Mouse (Mus musculus) midbrain, embryonic 10.5 days (tissue): Measurements from ENCODE around the gene Sec14l5. TPM values are rescaled to one million over a fixed set of nuclear protein-coding genes. Genes with fewer than 3 reads are reported as not detected.

Experiments
- DNase-seq: peaks from one replicate; pipeline ENCODE4 v3.0.0-alpha.2; 2017; ENCODE audit warnings: low spot score
- H3K27ac ChIP-seq: fragments of 300-500 bp; sonication (generic); replicated peaks from 2 replicates; pipeline ENCODE4 v1.5.1; 2016; ENCODE audit warnings: mild to moderate bottlenecking
- H3K27me3 ChIP-seq: fragments of 300-500 bp; sonication (generic); 2 replicates; pipeline ENCODE4 v1.6.1; 2016; ENCODE audit warnings: low read depth, mild to moderate bottlenecking; ENCODE audit not compliant: poor library complexity, severe bottlenecking
- H3K36me3 ChIP-seq: fragments of 300-500 bp; sonication (generic); 2 replicates; pipeline ENCODE4 v1.6.1; 2016; ENCODE audit warnings: mild to moderate bottlenecking, moderate library complexity
- H3K4me1 ChIP-seq: fragments of 300-500 bp; sonication (generic); 2 replicates; pipeline ENCODE4 v1.6.1; 2016
- H3K4me3 ChIP-seq: fragments of 300-500 bp; sonication (generic); 2 replicates; pipeline ENCODE4 v1.5.1; 2016; ENCODE audit warnings: mild to moderate bottlenecking, moderate library complexity
- H3K9me3 ChIP-seq: fragments of 300-500 bp; sonication (generic); replicated peaks from 2 replicates; pipeline ENCODE4 v1.6.1; 2016; ENCODE audit warnings: mild to moderate bottlenecking
- WGBS: fragments of 180-500 bp; shearing (Covaris S2); methylation state at CpG from one replicate; pipeline ENCODE4 v1.1.7; 2016; 5-methylcytosine and 5-hydroxymethylcytosine counted together
- polyA plus RNA-seq: library from polyadenylated mRNA; unstranded; fragments of >200 nt; fragmentation: Nextera tagmentation; extraction: Ambion mirVana; gene quantifications from 2 replicates; pipeline ENCODE4 v1.2.1, GENCODE M21; 2016

Sec14l5 gene
- polyA plus RNA-seq, 1 experiment from 2014 or later = 0.14 TPM

DNA sequence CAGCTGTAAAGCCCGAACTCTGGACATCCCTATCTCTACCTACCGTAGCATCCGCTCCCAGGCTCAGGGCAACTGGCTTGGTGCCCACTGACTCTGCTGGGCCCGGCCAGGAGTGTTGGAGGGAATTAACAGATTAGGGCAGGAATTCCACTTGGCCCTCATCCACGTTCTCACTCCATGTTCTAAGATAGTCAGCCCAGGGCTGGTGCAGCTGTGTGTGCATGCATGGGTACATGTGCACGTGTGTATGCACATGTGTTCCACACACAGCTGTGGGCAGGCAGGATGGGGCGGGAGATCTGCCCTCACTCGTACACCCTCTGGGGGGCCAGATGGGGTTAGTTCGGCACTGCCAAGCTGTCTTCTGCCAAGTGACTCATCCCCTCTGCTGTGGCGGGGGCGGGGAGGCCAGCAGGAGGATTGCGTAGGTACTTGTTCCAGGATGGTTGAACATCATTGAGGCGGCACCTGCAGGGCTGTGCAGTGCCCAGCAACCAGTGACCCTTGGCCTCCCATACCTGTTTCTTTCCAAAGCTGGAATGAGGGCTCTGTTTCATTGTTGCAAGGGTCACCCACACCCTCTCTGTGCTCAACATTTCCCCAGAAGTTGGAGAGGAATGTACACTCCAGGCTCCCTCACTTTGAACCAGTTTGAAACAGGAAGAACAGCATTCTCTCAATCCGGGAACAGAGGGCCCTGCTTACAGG is 12.1 kb upstream of the Sec14l5 start:
- H3K27me3 ChIP-seq = peaks cover 59% of the 10 kb centered on the region
- H3K9me3 ChIP-seq = no peaks in the 10 kb centered on the region
- H3K4me3 ChIP-seq = no peak overlapping the region
- DNase-seq = no peak
- H3K36me3 ChIP-seq = no peaks in the 10 kb centered on the region
- whole genome bisulfite sequencing = 83% methylated on average over 14 of the region's 14 CpGs
- H3K27ac ChIP-seq = no peak overlapping the region
- peaks cover 29% of the 10 kb centered on the region for H3K4me1 ChIP-seq

DNA sequence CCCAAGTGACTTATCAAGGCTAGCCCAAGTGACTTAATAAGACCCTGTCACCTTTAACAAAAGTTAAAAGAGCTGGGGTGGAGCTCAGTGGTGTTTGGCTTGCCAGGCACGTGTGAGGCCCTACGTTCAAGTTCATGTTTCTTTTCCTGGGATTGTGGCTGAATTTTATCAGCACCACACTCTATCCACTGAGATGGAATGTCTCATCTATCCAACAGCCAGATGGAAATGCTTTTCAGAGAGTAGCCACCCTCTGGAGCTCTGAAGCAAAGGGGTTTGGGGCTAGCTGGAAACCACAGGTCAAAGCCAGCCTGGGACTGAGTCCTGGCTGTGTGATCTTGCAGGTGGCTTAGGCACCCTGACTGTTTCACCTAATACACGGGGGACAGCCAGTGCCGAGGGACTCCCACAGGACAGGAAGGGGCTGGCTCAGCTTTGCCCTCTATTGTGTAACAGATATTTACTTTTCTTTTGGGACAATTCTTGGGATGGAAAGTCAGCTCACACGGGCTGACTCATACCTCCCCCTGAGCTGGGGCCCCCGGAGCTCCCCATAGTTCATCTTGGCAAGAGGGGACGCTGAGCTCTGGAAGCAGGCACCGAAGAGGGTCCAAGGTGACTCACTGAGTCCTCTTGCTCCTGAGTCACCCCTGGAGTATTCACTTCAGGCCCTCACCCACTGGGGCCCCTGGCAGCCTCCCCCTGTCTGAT is 11.2 kb upstream of the Sec14l5 start:
- WGBS = 82% methylated on average over 8 of the region's 8 CpGs
- no peaks in the 10 kb centered on the region for H3K9me3 ChIP-seq
- peaks cover 29% of the 10 kb centered on the region for H3K4me1 ChIP-seq
- H3K36me3 ChIP-seq = no peaks in the 10 kb centered on the region
- no peak overlapping the region for H3K4me3 ChIP-seq
- no peak for DNase-seq
- peaks cover 50% of the 10 kb centered on the region for H3K27me3 ChIP-seq
- no peak overlapping the region for H3K27ac ChIP-seq

DNA sequence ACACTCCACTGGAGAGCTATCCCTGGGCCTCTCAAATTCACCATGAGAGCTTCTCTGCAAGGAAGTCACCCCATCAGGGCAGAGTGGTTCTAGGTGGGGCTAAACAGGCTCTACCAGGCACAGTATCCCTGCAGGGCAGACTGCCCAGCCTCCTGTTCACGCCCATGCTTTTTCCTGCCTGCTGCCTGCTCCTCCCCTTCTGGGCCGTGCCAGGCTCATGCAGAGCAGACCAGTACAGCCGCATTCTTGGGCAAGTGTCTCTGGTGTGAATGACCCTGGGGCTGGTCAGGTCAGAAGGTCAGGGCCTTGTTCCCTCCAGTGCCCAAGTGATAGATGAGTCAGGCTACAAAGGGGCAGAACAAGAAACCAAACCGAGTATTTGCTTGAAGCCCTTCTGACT is 10.4 kb upstream of the Sec14l5 start:
- H3K27ac ChIP-seq = no peak overlapping the region
- H3K36me3 ChIP-seq = no peaks in the 10 kb centered on the region
- H3K27me3 ChIP-seq = peaks cover 45% of the 10 kb centered on the region
- no peak for DNase-seq
- H3K4me1 ChIP-seq = peaks cover 29% of the 10 kb centered on the region
- whole genome bisulfite sequencing = 16% methylated on average over 4 of the region's 4 CpGs
- no peaks in the 10 kb centered on the region for H3K9me3 ChIP-seq
- no peak overlapping the region for H3K4me3 ChIP-seq

DNA sequence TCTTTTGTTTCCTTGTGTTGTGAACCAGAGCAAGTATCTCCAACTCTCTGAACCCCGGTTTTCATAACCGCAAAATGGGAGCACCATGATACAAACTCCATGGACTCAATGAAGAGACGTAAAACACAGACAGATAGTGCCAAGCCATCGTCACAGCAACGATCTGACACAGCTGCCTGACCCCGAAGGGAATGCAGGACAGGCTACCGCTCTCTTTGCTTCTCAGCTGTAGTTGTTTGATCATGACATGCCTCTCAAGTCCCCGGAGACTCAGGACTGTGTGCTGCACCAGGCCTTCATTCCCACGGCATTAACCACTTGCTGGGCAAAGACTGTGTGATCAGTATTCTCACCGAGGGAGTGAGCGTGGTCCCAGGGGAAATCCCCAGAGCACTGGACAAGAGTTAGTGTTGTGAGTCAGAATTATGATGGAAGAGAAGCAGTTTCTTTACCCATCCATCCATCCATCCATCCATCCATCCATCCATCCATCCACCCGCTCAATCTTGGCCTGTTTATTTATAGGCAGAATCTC is 9.8 kb upstream of the Sec14l5 start:
- Histone ChIP-seq H3K27me3 (peaks cover 39% of the 10 kb centered on the region), H3K9me3 (no peaks in the 10 kb centered on the region), H3K36me3 (no peaks in the 10 kb centered on the region), H3K27ac (no peak overlapping the region), H3K4me3 (no peak overlapping the region), H3K4me1 (peaks cover 23% of the 10 kb centered on the region)
- no peak for DNase-seq
- 72% methylated on average over 12 of the region's 12 CpGs for WGBS

DNA sequence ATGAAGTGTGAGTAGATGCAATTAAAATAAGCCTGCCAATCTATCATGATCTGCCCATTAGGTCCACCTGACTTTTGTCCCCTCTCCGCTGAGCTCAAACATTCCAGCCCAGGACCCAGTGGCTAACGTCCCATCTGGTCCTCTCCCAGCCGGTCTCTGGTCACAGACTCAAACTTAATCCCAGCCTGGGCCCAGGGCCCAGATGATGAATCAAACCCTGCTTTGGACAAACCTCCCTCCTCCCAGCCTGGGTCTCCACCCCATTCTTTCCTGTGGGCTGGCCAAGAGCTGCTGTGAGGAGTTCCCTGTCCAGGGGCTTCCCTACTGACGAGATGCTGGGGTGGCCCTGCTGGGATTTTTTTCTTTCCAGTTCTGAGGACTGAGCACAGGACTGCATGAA is 7.2 kb upstream of the Sec14l5 start:
- no peak for DNase-seq
- H3K4me1 ChIP-seq = peaks cover 17% of the 10 kb centered on the region
- peaks cover 13% of the 10 kb centered on the region for H3K27me3 ChIP-seq
- no peak overlapping the region for H3K4me3 ChIP-seq
- 48% methylated on average over 4 of the region's 4 CpGs for WGBS
- no peaks in the 10 kb centered on the region for H3K36me3 ChIP-seq
- H3K9me3 ChIP-seq = no peaks in the 10 kb centered on the region
- no peak overlapping the region for H3K27ac ChIP-seq

DNA sequence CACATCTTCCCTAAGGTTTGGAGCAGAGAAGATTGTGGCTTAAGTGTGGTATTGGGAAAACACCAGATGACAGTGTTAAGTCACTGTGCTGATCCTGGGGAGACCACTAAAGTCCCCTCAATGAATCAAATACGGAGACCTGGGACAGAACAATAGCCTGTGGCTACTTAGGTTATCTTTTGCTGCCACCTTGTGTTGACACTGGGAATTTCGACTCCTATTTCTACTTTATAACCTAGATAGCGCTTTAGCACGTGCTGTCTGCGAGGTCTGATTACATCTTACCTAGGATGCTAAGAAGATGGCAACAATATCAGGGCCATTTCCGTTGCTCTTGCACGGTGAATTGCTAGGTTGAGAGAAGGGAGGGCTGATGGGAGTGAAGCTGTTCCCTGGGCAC is 1.3 kb upstream of the Sec14l5 start:
- H3K9me3 ChIP-seq = no peaks in the 10 kb centered on the region
- peaks cover 18% of the 10 kb centered on the region for H3K4me1 ChIP-seq
- peak; percentile 72 for DNase-seq
- no peak overlapping the region for H3K4me3 ChIP-seq
- WGBS = 0% methylated on average over 7 of the region's 7 CpGs
- H3K27me3 ChIP-seq = peaks cover 40% of the 10 kb centered on the region
- no peaks in the 10 kb centered on the region for H3K36me3 ChIP-seq
- H3K27ac ChIP-seq = no peak overlapping the region; the same call in 1 of the 2 replicates

DNA sequence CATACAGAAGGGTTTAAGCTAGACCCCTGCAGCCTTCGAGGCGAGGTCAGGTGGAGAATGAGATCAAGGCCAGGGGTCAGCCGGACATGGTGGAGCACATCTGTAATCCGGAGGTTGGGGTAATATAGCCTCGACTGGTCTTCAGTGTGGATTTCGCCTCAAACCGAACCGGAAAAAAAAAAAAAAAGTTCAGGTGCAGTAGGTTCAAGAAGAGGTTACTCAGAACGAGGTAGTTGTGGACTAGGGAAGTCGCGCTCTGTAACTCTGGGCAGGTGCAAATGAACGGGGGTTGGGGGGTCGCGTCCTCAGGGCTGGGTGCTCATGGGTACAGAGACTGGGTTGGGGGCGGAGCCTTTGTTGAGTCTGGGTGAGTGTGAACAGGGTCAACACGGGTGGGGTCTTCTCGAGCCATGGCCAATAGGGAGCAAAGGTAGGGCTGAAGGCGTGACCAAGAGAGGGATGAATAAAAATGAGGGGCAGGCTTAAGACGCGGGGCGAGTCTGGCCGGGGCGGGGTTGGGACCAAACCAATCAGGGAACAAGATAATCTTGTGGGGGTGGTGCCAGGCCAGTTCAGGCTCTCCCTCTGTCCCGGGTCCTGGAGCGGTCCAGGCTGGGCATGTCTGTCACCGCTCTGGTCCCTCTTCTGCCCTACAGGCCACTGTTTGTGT is 407 bp upstream of the Sec14l5 start:
- H3K36me3 ChIP-seq = no peaks in the 10 kb centered on the region
- 2% methylated on average over 26 of the region's 26 CpGs for WGBS

DNA sequence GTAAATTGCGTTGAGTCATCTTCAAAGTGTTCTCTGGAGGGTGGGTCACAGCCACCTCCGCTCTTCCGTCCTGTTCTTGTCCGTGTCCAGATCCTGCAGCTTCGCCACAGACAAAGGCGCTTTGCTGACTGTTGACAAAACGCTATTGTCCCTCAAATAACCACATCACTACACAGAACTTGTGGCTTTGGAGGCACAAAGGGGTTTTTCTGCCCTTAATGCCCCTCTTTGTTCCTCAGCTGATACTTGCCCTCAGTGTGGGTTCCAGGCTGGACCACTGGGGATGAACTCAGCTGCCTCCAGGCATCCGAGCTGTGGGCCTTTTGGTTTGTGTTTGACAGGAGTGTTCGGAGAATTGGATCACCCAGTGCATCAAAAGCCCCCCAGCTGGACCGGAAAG is 3.6 kb downstream of the Sec14l5 start:
- 65% methylated on average over 10 of the region's 10 CpGs for WGBS
- Histone ChIP-seq H3K27ac (no peak overlapping the region), H3K27me3 (peaks cover 36% of the 10 kb centered on the region), H3K4me1 (peaks cover 36% of the 10 kb centered on the region), H3K36me3 (no peaks in the 10 kb centered on the region), H3K9me3 (no peaks in the 10 kb centered on the region), H3K4me3 (no peak overlapping the region)
- no peak for DNase-seq

More for the DNA sequence above, 407 bp upstream of the Sec14l5 start:
- Histone ChIP-seq H3K4me3 (peak overlapping the region; percentile 55), H3K27me3 (peaks cover 37% of the 10 kb centered on the region), H3K9me3 (no peaks in the 10 kb centered on the region), H3K4me1 (peaks cover 19% of the 10 kb centered on the region), H3K27ac (peak overlapping the region; percentile 28)
- DNase-seq = peak; percentile 88

DNA sequence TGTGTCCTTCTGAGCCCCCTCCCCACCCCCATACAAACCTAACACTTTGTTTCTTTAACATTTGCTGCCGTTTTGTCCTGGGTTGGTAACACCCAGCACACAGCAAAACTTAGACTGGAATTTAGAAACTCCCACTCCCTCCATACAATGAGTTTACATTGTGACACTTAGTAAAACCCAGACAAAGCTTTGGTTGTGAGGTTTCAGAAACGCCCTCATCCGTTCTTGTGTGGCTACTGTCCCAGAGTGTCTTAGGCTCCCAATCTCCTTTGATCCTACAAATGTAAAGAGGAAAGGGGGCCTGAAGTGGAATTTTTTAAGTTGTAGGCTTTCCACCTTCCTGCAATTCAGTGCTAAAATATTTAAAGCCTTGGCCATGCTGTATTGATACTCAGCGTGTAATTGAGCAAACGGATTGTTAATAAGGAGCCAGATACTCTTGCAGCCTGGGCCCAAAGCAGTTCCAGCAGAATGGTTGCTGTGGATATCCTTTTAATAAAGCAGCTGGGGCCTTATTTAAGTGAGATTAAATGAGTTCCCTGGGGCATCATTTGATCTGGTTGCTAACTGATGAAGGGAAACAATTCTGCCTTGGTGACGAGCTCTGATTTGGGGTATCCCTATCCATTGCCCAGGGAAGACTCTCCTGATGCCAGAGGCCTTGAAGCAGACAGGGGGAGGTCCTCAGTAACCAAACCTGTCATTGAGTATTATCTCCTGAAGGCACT is 6.6 kb downstream of the Sec14l5 start:
- Histone ChIP-seq H3K36me3 (no peaks in the 10 kb centered on the region), H3K4me3 (no peak overlapping the region), H3K4me1 (peaks cover 20% of the 10 kb centered on the region), H3K27ac (peak overlapping the region; percentile 57), H3K27me3 (peaks cover 9% of the 10 kb centered on the region), H3K9me3 (no peaks in the 10 kb centered on the region)
- no peak for DNase-seq
- 44% methylated on average over 6 of the region's 6 CpGs for WGBS

DNA sequence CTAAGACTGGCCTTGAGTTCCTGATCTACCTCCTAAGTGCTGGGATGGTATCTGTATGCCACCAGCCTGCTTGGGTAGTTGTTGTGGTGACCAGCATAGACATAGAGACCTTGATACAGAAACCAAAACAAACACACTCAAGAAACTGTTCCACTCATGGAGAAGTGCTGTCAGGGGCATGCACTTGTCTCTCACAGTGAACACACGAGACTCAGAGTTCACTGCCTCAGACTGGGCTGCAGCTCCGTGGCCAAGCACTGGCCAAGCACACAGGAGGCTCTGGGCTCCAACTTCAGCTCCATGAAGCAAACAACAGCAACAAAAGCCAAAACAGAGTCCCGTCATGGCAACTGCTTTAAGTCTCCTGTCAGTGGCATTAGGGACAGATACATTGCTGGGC is 8.1 kb downstream of the Sec14l5 start:
- 68% methylated on average over 3 of the region's 3 CpGs for WGBS

DNA sequence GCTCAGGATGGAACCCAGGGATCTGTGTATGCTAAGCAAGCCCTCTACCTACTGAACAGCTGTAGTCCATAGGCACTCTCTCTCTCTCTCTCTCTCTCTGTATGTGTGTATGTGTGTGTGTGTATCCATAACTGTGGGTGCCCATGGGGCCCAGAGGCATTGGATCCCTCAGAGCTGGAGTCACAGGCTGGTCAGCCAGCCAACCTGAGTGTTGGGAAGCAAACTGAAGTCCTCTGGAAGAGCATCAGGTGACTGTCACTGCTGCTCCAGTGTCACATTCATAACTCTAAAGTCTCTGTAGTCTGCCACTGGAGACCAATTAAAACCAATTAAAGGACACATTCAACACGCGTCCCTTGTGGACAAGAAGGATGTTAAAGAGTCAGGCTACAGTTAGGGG is 9.6 kb downstream of the Sec14l5 start:
- no peak for DNase-seq
- peaks cover 20% of the 10 kb centered on the region for H3K4me1 ChIP-seq
- WGBS = 66% methylated on average over 2 of the region's 2 CpGs

More for the DNA sequence above, 8.1 kb downstream of the Sec14l5 start:
- H3K4me3 ChIP-seq = no peak overlapping the region
- no peak for DNase-seq
- H3K36me3 ChIP-seq = no peaks in the 10 kb centered on the region
- H3K27ac ChIP-seq = no peak overlapping the region
- no peaks in the 10 kb centered on the region; the same call in 1 of the 2 replicates for H3K27me3 ChIP-seq
- no peaks in the 10 kb centered on the region for H3K9me3 ChIP-seq
- peaks cover 20% of the 10 kb centered on the region for H3K4me1 ChIP-seq

DNA sequence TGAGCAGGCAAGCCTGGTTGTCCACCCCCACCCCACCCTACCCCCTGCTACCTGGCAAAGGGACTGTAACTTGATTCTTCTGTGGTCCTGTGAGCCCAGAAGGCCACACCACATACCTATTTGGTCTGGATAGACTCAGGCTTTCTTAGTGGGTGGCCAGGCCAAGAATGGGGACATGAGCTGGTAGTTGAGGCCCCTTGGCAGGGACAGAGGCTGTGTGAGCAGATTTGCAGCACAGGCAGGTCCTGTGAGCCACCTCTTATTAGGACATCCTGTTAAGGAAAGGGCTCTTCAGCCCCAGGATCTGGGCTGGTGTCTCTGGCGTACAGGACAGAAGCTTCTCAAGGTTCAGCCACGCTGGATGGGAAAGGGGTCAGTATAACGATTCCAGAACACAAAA is 10.2 kb downstream of the Sec14l5 start:
- WGBS = 90% methylated on average over 3 of the region's 3 CpGs
- H3K9me3 ChIP-seq = no peaks in the 10 kb centered on the region

More for the DNA sequence above, 9.6 kb downstream of the Sec14l5 start:
- H3K36me3 ChIP-seq = no peaks in the 10 kb centered on the region
- no peaks in the 10 kb centered on the region; the same call in 1 of the 2 replicates for H3K27me3 ChIP-seq
- H3K27ac ChIP-seq = no peak overlapping the region
- H3K9me3 ChIP-seq = no peaks in the 10 kb centered on the region
- no peak overlapping the region for H3K4me3 ChIP-seq

More for the DNA sequence above, 10.2 kb downstream of the Sec14l5 start:
- H3K27ac ChIP-seq = no peak overlapping the region
- H3K4me3 ChIP-seq = no peak overlapping the region
- DNase-seq = no peak
- no peaks in the 10 kb centered on the region for H3K36me3 ChIP-seq
- H3K4me1 ChIP-seq = peaks cover 20% of the 10 kb centered on the region
- no peaks in the 10 kb centered on the region for H3K27me3 ChIP-seq
